Mouse (Mus musculus) C2C12 (cell line): ENCODE results near the gene Nbeal2.

Experiments
- CEBPB ChIP-seq: IDR thresholded peaks from one replicate; pipeline ENCODE4 v1.6.1; 2011; ENCODE audit warnings: low read depth, mild to moderate bottlenecking, control low read depth, moderate library complexity
- CTCF ChIP-seq: IDR thresholded peaks from one replicate; pipeline ENCODE4 v1.5.1; 2011; ENCODE audit not compliant: control insufficient read depth, insufficient read depth, insufficient read length
- MYOG ChIP-seq: IDR thresholded peaks from one replicate; pipeline ENCODE4 v1.6.1; 2011; ENCODE audit not compliant: control insufficient read depth, insufficient read length; ENCODE audit errors: extremely low read depth

- TF ChIP-seq CTCF, result no peak
- TF ChIP-seq CEBPB, result no peak
- TF ChIP-seq MYOG, result no peak
Observed at GRCm38 (mm10) chr9:110666374-110666773, 12.4 kb upstream of the Nbeal2 start.
